Mouse (Mus musculus) frontal cortex, postnatal 14 days (tissue): ENCODE results near the gene Eif3d.

ENCODE experiments used
- DNase-seq, 2 experiments: peaks; one replicate each; pipeline ENCODE4 v3.0.0; 2022; ENCODE audit warnings: low spot score in 2 of 2

The Eif3d gene

GRCm38 (mm10) chr15:77920511-77921462 is 49.8 kb downstream of the Eif3d start:
- no peak for DNase-seq

GRCm38 (mm10) chr15:77919441-77919840 is 51.2 kb downstream of the Eif3d start:
- no peak for DNase-seq

GRCm38 (mm10) chr15:77916851-77917544 is 53.6 kb downstream of the Eif3d start:
- peak; percentile 88 to 92 for DNase-seq

DNA sequence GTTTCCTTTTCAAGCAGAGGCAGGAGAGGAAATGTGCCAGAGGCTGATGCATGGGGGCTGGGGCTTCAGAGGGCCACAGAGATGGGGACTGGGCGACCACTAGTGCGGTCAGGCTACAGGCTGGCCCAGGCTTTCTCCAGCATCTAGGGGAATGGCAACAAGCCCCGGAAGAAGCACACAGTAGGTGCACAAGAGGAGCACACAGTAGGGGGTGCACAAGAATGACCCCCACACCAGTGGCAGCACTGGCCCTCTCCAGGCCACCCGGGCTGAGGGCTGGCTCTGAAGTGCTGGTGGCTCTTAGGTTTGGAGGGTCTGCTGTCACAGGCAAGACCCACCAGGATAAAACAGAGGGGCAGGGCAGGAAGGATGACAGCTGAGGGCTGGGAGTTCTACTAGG is 55.3 kb downstream of the Eif3d start:
- DNase-seq = no peak

GRCm38 (mm10) chr15:77914507-77914906 is 56.1 kb downstream of the Eif3d start:
- no peak for DNase-seq

GRCm38 (mm10) chr15:77913054-77913453 is 57.6 kb downstream of the Eif3d start:
- no peak for DNase-seq

- DNase-seq = no peak
Measured at GRCm38 (mm10) chr15:77912585-77912984, 58.0 kb downstream of the Eif3d start.

DNA sequence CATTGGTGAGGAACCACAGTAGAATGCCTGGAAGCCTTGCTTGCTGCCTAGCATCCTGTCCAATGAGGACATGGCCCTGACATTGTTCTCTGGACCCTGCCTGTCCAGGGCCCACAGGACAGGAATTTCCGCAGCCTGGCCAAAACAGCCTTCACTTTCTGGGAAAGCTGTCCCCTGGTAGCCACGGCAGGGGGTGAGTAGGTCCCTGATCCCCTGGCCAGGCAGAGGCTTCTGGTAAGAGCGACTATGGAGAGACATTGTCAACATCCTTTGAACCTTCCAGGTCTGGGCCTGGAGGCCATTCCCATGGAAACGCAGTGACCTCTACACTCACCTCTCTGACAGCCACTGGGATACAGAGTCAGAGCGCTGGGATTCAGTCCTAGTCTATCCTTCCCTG is 58.6 kb downstream of the Eif3d start:
- no peak for DNase-seq

DNA sequence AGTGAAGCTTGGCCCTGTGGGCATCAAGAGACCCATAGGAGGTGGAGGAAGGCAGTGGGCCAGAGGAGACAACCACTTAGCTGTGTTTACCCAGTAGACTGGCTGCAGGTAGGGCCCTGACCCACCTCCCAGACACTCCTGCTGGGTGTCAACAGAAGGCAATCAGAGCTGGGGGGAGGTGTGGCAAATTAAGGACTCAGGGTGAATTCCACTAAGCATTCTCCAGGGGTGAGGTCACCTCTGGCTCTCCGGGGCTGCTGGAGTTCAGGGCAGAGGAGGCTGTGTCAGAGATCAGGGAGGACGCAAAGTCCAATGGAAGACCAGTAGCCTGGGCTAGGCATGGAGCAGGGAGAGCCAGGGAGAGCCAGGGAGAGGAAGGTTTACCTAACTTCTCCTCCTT is 59.5 kb downstream of the Eif3d start:
- no peak for DNase-seq
